Mouse (Mus musculus) neural tube, embryonic 10.5 days (tissue): ENCODE measurements at regions not wholly inside any gene's neighbourhood (a gene's known extent, or its start where the extent isn't known, plus 50 kb on each side); places are given as distances from the start of the nearest gene placed in this dataset.

Source experiments
- DNase-seq: peaks from one replicate; pipeline ENCODE4 v3.0.0-alpha.2; 2017; ENCODE audit warnings: low spot score; ENCODE audit errors: extremely low spot score

DNA sequence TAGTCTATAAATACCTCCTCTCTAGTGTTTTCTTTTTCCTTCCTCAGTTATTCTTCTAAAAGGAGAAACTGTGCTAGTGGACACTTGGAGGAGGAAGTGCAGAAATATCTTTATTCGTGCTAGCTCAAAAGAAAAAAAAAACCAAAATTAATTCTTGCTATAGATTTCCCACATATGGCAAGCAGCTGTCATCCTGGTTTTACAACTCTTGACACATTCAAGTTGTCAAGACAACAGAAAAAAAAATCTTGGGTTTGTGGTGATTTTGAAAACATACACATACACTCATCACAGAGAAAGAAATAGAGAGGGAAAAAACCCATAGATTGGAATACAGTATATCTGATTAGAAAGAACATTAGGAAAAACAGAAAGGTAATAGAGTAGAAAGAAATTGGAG lies 352.8 kb upstream of the Slco3a1 start:
- DNase-seq = no peak

DNA sequence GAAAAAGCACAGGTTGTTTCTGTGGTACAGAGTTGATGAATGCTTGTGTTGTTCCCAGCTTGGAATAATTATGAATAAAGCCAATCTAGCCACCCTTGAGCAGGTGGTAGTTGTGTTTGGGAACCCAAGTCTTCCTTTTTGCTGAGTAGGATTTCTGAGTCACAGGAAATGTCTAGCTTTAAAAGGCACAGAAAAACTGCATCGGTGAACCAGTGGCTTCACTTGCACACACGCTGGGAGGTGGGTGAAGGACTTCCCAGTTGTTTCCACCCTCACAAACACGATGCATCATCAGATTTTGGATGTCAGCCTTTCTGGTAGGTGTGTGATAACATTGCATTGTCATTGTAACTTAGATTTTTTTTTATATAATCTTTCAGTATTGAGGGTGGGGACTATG lies 322.9 kb upstream of the Slco3a1 start:
- no peak for DNase-seq

DNA sequence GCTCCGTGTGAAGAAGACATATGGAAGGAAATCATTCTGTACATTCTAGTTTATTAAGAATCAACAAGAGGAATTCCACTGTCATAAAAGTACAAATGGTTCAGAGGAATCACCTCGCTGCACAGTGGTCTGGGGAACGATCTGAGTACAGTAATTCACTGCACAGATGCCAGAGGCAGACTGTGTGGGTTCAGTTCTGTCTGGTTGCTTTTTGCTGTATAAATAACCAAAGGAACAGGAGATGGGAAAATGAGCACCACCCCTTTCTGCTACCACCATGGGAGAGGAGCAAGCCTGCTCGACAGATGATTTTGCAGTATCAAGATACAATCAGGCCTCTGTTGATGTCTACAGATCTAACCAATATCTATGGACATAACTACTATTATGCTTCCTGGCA lies 322.1 kb upstream of the Slco3a1 start:
- no peak for DNase-seq

DNA sequence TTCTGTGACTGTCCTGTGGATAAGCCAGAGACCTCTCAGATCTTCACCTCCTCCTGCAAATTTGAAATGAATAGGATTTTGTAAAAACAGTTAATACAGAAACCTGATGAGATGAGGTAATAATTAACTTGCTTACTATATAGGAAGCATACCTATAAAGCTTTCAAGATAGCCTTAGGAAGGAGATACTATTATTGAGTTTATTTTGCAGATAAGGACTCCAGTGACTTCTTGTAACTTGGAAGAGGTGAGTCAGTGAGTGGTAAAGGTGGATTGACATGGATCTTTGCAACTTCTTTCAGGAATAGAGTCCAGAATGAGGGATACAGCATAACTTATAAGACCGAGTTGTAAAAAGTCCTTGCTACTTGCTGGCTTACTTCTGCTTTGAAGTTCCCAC lies 315.7 kb upstream of the Slco3a1 start:
- DNase-seq = no peak

DNA sequence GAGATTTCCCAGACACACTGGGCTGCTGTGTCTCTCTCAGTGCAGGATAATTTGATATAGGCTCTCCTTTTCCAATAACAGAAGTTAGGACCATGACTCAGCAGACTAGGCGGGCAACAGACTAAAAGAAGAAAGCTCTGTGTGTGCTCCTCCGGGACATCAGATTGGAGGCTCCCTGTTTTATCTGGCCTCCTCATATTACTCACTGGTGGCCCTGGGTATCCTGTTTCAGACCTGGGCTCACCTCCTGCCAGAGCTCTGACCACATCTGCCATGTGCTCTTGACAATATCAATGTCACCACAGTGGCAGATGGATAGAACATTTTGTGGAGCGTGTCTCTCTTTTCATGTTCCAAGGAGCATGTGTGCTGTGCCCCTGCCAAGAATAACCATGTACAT lies 308.1 kb upstream of the Slco3a1 start:
- DNase-seq = peak; percentile 19

DNA sequence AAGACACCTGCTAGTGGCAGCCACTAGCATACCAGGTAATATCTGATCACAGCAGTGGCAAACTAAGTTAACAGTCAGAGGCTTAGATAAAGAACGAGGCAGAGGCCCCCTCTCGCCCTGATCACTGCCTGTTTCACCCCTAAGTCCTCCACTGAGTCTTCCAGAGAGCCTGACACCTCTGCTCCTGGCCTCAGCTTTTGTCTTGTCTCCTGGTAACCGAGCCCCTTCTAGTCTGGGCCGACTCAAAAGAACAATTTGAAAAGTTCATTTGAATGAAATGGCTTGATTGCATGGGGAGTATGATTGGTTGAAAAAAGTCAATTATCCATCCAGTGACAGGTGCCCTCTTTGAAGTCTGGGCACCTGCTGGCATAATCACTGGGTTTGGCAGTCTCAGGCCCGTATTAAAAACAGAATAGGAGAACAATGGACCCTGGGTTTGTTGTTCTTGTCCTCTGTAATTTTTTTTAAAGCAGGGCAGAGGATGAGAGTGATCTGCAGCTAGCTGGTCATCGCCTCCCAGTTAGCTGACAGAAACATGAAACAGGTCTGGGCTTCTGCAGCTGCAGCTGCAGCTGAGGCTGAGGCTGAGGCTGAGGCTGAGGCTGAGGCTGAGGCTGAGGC lies 289.8 kb upstream of the Slco3a1 start:
- DNase-seq = peak; percentile 12

DNA sequence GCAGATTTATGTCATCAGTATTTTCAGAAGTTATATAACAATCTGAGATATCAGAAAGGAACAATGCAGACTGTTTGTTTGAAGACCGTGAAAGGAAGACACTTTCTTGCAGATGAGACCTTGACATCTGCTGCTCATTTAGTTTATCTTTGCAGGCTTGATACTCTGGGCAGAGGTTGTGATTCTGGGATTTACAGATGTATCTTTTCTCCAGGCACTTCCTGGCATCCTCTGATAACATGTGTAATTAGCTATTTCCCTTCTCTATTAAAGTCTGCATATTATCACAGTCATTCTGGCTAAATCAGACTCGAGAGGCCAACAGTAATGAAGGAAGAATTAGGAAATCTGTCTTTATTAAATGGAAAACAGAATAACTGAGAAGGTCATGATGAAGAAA lies 268.7 kb upstream of the Slco3a1 start:
- no peak for DNase-seq

DNA sequence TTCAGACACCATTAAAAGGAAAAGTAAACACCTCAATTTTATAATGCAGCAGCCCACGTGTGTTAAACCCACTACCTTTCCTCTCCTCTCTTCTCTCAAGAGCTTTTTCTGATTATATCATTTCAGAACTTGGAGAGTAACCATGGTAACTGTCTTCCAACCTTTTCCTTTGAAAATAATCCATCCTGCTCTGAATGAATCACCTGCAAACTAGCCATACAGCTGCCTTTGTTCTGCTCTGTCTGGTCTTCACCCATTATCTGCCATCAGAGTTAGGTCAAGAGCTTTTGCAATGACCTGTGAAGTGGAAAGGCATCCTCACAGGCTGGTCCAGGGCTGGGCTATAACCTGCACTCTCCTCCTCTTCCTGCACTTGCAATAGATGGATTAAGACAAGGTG lies 238.7 kb upstream of the Slco3a1 start:
- no peak for DNase-seq

DNA sequence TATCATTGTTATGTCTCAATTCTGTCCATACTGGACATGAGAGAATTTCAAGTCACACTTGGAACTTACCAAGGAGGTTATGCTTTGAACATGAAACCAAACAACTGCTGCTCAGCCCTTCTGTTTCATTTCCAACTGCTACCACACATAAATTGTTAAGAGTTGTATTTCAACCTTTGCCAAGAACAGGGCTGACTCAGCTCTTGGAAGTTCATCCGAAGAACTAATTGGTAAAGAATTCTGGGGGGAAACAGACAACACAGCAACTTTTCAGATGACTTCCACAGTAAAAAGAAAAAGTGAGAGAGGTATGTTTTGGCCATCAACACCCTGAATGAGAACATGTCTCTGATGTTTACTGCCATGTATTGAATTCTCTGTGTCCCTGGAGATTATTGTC lies 234.1 kb upstream of the Slco3a1 start:
- no peak for DNase-seq

DNA sequence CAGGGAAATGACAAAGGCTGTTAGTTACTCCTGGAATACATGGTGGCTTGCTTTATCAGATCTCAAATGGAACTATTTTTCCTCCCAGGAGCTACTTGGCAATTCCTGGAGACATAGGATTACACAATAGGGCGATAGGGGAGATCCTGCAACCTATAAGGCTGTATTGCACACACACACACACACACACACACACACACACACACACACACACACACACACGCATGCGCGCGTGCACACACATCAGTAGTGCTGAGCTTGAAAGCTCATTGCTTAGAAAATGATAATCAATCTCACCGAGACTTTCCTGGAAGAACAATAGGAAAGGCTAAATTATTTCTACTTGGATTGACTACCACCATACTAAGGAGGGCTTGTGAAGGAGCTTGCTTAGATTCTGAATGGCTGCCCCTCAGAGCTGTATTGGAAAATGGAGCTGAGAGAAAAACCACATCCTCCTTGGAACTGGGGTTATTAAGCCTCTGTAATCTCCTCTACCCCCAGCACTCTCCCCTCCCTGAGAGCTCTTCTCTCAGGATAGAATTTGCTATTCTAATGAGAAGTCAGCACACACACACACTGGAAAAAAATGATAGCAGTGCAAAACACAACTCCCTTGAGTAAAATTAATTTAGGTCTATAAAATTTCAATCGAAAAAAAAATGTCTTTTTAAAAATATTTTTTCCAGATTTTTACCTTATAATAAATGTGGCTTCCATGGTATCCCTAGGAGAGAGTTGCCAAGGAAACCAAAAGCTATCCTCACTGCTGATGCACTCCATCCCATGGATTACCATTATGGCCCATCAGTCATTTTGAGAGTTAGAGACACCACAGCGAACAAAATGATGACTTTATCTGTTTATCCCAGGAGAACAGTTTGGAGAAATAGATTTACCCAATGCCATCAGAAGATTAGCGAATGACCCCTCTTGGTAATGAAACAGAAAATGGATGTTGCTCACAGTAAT lies 217.1 kb upstream of the Slco3a1 start:
- no peak for DNase-seq

DNA sequence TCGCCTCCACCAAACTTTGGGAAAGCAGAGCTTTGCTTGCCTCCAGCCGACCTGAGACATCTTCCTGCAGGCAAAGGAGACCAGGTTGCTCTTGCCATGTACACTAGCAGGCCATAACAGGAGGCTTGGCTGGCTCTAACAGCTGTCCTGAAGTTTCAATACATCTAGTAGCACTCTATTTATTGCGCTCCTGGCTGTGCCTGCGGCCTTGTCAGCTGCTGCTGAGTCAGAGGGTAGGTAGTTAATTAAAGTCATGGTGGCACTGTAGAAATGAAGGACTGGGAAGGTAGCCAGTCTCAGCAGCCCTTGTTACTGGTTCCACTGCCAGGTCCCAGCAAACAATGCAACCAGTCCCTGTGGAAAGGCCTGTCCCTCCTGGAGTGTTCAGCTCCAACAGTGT lies 212.0 kb upstream of the Slco3a1 start:
- DNase-seq = no peak

DNA sequence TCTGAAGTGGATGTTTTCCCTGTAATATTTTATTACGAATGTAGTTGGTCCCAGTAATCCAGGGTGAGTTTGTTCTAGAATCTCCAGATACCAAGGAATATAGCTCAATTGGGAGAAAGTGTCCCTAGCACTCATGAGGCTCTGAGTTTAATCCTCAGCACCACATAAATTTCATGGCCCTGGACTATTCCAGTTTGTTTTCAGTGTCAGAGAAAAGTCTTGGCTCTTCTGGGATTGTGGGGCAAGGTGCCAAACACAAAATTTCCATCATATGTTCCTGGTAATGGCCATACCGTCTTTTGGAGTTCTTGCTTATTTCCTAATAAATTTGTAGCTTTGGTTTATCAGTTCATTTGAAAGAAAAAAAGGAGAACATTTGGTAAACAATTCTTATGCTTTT lies 202.9 kb upstream of the Slco3a1 start:
- DNase-seq = no peak

DNA sequence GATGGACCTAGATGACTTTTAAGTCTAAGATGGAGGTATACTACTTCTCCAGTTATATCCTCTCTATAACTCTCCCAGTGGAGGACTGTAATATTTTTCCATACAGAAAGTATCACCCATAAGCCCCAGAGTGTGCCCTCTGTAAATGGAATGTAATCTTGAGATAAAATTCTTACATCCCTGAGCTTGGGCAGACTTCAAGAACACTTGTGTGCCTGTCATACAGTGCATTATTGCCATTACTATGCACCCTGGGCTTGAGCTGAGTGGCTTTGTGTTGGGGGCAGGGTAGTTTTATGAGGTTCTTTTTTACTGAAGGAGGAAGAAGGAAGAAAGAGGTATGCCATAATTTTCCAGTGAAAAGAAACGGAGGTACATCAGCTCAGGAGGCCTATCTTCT lies 193.1 kb upstream of the Slco3a1 start:
- DNase-seq = no peak

DNA sequence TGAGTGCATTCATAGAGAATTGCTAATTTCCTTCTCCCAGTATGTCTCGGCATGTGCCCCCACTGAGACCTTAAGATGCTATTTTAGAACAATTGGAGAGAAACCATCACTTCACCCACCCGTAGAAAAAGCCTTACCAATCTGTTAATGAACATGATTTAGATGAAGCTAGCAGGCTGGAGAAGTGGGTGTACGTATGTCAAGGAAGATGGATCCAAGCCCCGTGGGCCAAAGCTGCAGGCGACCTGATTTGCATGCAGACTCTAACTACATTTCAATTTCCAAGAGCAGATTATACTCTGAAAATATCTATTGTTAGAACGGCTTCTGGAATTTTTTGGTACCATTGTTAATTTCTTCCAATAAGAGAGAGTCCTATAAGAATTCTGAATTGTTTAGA lies 180.4 kb upstream of the Slco3a1 start:
- no peak for DNase-seq

DNA sequence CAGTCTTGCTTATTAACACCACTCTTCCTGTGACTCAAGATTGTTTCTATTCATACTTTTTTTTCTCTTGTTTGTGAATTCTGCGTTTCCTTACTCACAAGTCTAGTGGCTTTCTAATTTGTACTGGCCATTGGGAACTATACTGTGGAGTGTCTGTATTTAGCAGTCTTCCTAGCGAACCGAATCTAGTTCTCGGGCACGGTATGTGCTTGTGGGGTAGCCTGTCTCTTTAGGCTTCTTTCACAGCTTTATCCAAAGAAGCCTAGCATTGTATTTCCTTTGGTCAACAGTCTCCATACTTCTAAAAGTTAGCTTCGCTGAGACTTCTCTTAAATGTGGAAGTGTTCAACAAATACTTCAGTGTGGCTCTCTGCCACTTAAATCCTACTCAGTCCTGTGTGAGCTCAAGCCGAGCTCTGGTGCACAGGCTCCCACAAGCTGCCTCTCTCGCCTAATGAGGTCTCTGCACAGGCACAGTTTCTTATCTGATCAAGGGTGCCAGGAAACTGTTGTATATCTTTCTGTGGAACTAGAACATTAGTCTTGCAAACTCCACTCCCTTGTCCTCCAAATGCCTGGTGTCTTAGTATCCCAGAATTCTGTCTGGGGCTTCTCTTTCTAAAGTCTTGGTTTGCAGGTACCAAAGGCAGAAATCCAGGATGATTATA lies 171.9 kb upstream of the Slco3a1 start:
- no peak for DNase-seq

DNA sequence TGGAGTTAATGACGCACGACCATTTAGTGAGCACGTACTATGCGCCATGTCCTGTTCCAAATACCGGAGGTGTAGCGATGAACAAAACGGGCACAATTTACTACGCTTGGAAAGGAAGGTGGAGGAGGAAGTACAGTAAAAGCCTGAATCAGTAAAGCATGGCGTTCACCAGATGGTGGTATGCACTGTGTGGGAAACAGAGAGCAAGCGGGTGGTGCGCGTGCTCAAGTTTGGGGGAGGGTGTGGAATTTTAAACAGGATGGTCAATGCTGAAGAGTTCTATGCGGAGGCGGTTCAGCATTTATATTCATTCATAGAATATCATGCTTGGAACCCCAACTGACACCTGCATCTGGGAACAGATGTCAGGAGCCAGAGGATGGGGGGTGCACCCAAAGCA lies 164.7 kb upstream of the Slco3a1 start:
- DNase-seq = no peak

DNA sequence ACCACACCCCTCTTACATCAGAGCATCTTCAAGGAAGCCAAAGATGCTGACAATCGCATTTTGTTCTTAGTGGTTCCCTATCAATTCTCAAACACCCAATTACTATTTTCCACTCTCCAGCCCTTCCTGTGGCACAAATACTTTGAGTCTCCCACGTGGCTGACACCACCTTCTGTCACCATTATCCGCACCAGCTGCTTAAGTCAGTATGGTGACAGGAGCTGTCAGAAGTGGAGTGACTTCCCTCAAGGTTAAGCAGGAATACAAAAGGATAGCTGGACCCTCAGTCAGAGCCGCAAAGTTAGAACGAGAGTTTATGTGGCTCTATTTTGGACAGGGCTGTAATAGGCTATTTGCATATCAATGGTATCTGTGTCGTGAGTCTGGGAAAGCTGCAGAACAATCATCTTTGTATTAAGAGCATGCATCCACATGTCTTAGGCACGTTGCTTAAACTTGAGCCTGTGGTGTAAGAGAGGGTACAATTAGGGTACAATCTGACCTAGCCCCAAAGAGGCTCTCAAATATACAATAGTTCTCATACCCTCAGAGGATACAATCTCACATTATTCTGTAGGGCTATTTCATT lies 155.5 kb upstream of the Slco3a1 start:
- DNase-seq = no peak

DNA sequence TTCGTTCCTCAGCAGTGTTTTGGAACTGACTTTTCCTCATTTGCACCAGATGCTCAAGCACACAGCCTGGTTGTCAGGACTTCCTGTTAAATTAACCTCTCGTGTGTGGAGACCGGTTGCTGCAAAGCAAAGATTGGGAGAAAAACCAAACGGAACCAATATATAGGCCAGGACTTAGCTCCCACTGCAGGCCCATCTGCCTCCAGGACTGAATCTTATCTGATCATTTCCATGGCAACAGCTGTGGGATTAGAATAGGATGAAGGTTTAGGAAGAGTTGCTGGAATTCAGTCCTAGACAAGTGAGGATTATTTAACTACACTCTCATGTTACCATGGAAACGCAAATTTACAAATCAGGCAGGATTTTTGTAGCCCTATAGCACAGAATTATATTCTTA lies 154.4 kb upstream of the Slco3a1 start:
- DNase-seq = peak; percentile 15

DNA sequence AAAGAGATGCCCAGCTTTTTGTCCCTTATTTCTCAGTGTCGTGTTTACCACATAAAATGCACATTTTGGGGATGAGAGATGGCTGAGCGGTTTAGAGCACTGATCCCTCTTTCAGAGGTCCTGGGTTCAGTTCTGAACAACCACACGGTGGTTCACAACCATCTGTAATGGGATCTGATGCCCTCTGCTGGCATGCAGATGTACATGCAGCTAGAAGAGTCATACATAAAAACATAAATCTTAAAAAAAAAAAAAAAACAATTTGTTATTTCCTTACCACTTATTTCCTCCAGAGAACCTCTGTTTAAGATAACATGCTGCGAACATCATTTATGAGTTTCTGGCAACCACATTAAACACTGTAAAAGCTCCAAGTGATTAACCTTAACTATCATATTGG lies 149.0 kb upstream of the Slco3a1 start:
- DNase-seq = no peak

DNA sequence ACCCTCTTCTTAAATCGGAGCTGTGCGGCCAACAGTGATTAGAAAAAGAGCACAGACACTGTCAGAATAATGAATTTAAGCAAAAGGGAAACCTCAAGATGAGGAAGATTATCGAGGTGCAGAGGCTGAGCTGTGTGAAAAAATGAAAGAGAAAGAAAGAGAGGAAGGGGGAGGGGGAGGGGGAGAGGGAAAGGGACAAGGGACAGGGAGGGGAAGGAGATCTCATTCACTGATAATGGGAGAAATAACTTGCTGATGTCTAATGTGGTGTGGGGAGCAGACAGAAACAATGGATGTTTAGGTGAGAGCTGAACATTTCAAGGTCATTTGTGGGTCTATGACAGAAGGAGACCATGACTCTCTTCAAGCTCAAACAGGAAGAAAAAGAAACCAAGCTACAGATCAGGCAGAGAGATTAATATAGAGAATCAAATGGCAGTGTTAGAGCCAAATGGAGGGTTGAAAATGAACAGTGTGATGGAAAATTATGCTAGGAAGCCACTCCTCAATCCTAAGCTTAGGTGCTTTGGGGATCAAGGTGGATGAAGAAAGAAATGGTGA lies 143.3 kb upstream of the Slco3a1 start:
- no peak for DNase-seq

DNA sequence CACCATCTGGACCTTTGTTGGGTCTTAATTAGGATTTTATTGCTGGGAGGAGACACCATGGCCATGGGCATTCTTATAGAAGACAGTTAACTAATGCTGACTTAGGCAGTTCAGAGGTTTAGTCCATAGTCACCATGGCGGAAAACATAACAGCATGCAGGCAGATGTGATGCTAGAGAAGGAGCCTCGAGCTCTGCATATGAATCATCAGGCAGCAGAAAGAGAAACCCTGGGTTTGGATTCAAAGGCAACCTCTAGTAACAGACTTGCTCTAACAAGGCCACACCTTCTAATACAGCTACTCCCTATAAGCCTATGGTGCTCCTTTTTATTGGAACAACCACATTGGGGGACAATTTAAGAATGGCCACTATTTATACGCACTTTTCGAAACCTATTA lies 141.7 kb upstream of the Slco3a1 start:
- no peak for DNase-seq

DNA sequence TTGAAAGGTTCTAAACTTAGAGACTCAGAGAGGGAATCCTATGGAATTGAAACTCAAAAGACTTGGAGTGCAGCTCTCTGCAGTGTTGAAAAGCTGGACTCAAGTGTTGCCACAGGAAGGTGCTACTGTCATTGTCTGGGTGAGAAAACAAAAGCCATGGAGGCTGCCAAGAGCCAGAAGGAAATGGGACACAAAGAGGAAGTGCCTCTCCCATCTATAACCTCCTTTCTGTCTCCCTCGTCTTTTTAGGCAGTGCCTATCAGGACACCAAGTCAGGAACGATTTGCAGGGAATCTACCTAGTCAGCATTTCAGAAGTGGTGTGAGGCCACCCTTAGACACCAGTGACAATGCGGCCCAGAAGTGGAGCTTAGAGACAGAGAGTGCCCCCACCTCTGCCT lies 138.5 kb upstream of the Slco3a1 start:
- no peak for DNase-seq
